Mouse (Mus musculus): ENCODE data around the gene Wwtr1. TPM values are rescaled to one million over a fixed set of nuclear protein-coding genes. Genes with fewer than 3 reads are reported as not detected.

The Wwtr1 gene
- polyA plus RNA-seq, 1 experiment from 2014 or later: 7.9 TPM

DNA sequence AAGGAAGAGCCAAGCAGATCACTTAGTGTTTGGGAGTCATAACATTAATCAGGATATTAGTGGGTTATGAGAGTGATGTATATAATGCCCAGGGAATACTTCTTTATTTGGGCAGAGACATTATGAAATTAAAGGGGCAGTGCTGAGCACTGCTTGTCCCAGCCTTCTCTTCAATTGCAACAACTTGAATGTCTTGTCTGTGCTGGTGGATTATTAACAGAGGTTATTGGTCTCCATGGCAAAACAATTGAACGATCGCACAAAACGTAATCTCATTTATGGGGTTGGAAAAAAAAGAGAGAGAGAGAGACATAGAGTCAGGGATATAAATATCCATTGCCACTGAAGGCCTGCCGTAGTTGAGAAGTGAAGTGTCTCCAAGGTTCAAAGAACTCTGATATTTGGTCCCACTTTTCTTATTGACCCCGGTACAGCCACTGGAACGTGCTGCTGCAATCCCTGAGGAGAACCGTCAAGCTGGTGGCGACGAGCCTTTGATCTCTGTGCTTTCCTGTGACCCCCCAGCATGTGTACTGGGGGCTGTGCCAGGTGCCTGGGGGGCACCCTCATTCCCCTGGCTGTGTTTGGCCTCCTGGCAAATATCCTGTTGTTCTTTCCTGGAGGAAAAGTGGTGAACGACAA, 150.5 kb downstream of the Wwtr1 start, which contains the start of gene Tm4sf4:
TSS of gene Tm4sf4 (plus strand) at position 226 of the 642 bp plus-strand sequence.
- Histone ChIP-seq H3K27me3 (replicated peaks) (no peaks in the 10 kb centered on the region), H3K4me3 (no peak within 1 kb of the TSS), H3K4me2 (no peak within 1 kb of the TSS), H3K9ac (no peak within 1 kb of the TSS), H3K9me3 (no peaks in the 10 kb centered on the region), H3K36me3 (replicated peaks) (no peaks in the 10 kb centered on the region), H3K4me1 (no peaks in the 10 kb centered on the region), H3K27ac (no peak within 1 kb of the TSS)
- no peak for ATAC-seq (replicated peaks)
- WGBS: 64% methylated on average over 10 of the region's 10 CpGs

DNA sequence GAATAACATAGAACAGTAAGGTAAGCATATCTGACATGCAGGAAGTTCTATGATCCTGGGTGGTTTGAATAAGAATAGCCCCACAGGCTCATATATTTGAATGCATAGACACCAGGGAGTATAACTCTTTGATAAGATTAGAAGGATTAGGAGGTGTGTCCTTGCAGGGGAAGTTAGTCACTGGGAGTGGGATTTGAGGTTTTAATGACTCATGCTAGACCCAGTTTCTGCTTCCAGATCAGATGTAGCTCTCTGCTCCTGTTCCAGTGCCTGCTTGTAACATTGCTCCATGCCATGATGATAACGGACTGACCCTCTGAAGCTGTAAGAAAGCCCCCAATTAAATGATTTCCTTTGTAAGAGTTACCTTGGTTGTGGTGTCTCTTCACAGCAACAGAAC, 155.1 kb downstream of the Wwtr1 start:
- no peak for ATAC-seq (replicated peaks)
- Histone ChIP-seq H3K4me3 (no peak overlapping the region), H3K27me3 (replicated peaks) (no peaks in the 10 kb centered on the region), H3K9ac (no peak overlapping the region), H3K36me3 (replicated peaks) (no peaks in the 10 kb centered on the region), H3K27ac (no peak overlapping the region), H3K4me2 (no peak overlapping the region), H3K9me3 (no peaks in the 10 kb centered on the region), H3K4me1 (no peaks in the 10 kb centered on the region)
- 97% methylated on average over 1 of the region's 1 CpGs for WGBS

DNA sequence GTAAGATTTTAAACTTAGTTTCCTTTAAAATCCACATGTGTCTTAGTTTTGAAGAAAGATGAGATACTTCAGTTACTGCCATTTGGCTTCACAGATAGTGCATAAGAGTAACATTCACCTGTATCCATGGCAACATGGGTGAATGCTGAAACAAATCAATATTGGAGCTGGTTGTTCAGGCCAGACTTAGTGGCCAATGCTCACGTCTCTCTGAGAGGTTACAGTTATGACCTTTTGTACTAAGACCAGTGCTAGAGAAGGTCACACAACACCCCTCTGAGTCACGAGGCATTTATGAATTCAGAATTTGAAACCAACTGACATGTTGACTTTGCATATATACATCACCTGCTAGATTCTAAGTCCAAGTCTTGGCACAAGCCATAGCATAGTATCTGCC, 155.5 kb downstream of the Wwtr1 start:
- Histone ChIP-seq H3K4me3 (no peak overlapping the region), H3K4me1 (no peaks in the 10 kb centered on the region), H3K27ac (no peak overlapping the region), H3K9me3 (no peaks in the 10 kb centered on the region), H3K4me2 (no peak overlapping the region), H3K36me3 (replicated peaks) (no peaks in the 10 kb centered on the region), H3K9ac (no peak overlapping the region), H3K27me3 (replicated peaks) (no peaks in the 10 kb centered on the region)
- 44% methylated on average over 2 of the region's 2 CpGs for WGBS
- no peak for ATAC-seq (replicated peaks)

DNA sequence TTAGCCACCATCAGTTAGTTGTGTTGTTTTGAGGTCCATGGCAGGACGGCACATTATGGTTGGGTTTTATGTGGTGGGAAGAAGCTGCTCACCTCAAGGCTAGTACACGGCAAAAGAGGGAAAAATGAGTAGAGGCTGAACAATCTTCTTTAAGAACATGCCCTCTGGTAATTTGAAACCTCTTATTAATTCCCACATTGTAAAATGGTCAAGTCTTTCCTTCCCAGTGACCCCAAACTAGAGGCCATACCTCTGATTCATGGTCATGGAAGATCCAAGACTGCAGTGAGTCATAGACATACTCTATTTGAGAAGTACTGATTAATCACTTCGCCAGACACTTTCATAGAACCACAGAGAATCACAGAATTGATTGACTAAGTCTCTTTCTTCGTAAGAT, 164.2 kb downstream of the Wwtr1 start:
- Histone ChIP-seq H3K4me3 (no peak overlapping the region), H3K4me2 (no peak overlapping the region), H3K27me3 (replicated peaks) (no peaks in the 10 kb centered on the region), H3K4me1 (no peaks in the 10 kb centered on the region), H3K36me3 (replicated peaks) (no peaks in the 10 kb centered on the region), H3K9ac (no peak overlapping the region), H3K9me3 (no peaks in the 10 kb centered on the region), H3K27ac (no peak overlapping the region)
- no peak for ATAC-seq (replicated peaks)
- WGBS: 90% methylated on average over 4 of the region's 4 CpGs

Small RNA genes lying within 50 kb of the gene (microRNA-seq; reads per million reads assigned to microRNA genes)
- gene Mir6377: not detected

Other genes with a start within 250 kb of the Wwtr1 start
- 0.10 and 0.11 TPM in 2 replicates for gene Tm4sf4, start 150.6 kb downstream of the Wwtr1 start, polyA plus RNA-seq (2015; fragmentation: Nextera tagmentation; extraction: Ambion mirVana)
- 56.1 and 59.2 TPM in 2 replicates for gene Commd2, start 75.8 kb upstream of the Wwtr1 start, polyA plus RNA-seq (2015; fragmentation: Nextera tagmentation; extraction: Ambion mirVana)
- gene Ankub1, start 116.9 kb upstream of the Wwtr1 start, polyA plus RNA-seq (2015; fragmentation: Nextera tagmentation; extraction: Ambion mirVana): 0.26 and 0.38 TPM in 2 replicates
- gene Rnf13, start 160.2 kb upstream of the Wwtr1 start, polyA plus RNA-seq (2015; fragmentation: Nextera tagmentation; extraction: Ambion mirVana): 69.0 and 76.6 TPM in 2 replicates